Mouse (Mus musculus): ENCODE measurements around the gene Lck. TPM values are rescaled to one million over a fixed set of nuclear protein-coding genes. Genes with fewer than 3 reads are reported as not detected.

Lck gene
- total and polyA plus RNA-seq, 3 experiments = 0.84 to 3.5 (median 1.1) TPM

GRCm38 (mm10) chr4:129568366-129568765, 5.1 kb downstream of the Lck start:
- Histone ChIP-seq H3K79me2 (replicated peaks; ENCODE audit: control insufficient read depth, insufficient read depth, low read length) (no peaks in the 10 kb centered on the region), H3K27ac (no peak overlapping the region), H3K4me1 (ENCODE audit: control insufficient read depth, insufficient read depth, low read length) (no peaks in the 10 kb centered on the region; the same call in 1 of the 2 replicates), H3K36me3 (ENCODE audit: control insufficient read depth, insufficient read depth, low read length) (no peaks in the 10 kb centered on the region), H3K9ac (ENCODE audit: low read depth, low read length) (no peak overlapping the region), H3K4me3 (no peak overlapping the region), H3K27me3 (ENCODE audit: control insufficient read depth, insufficient read depth, low read length) (no peaks in the 10 kb centered on the region)
- 90% methylated on average over 7 of the region's 7 CpGs for WGBS
- no peak for TF ChIP-seq CTCF (IDR thresholded peaks at IDR 0.05)
- TF ChIP-seq EP300 (IDR thresholded peaks at IDR 0.05; ENCODE audit: insufficient read depth, low read depth, low read length) = no peak
- no peak for TF ChIP-seq POLR2A (IDR thresholded peaks at IDR 0.05; ENCODE audit: insufficient read depth, low read depth, low read length)
- intact Hi-C loops (cut with DNase I) = no loop called here
- no peak for DNase-seq

- no peaks in the 10 kb centered on the region for H3K4me1 ChIP-seq (ENCODE audit: control insufficient read depth, insufficient read depth, low read length)
- TF ChIP-seq CTCF (IDR thresholded peaks at IDR 0.05) = no peak
- no peak for TF ChIP-seq POLR2A (IDR thresholded peaks at IDR 0.05; ENCODE audit: insufficient read depth, low read depth, low read length)
- no peak for TF ChIP-seq EP300 (IDR thresholded peaks at IDR 0.05; ENCODE audit: insufficient read depth, low read depth, low read length)
- H3K4me3 ChIP-seq = no peak overlapping the region
- no peaks in the 10 kb centered on the region for H3K36me3 ChIP-seq (ENCODE audit: control insufficient read depth, insufficient read depth, low read length)
- H3K9ac ChIP-seq (ENCODE audit: low read depth, low read length) = no peak overlapping the region
- DNase-seq = no peak
- 72% methylated on average over 6 of the region's 6 CpGs for WGBS
- no peaks in the 10 kb centered on the region for H3K79me2 ChIP-seq (replicated peaks; ENCODE audit: control insufficient read depth, insufficient read depth, low read length)
- no peaks in the 10 kb centered on the region for H3K27me3 ChIP-seq (ENCODE audit: control insufficient read depth, insufficient read depth, low read length)
- intact Hi-C loops (cut with DNase I) = no loop called here
- no peak overlapping the region for H3K27ac ChIP-seq
Measured at GRCm38 (mm10) chr4:129565139-129565538, 8.3 kb downstream of the Lck start.

GRCm38 (mm10) chr4:129563718-129564117, 9.7 kb downstream of the Lck start:
- no peaks in the 10 kb centered on the region for H3K79me2 ChIP-seq (replicated peaks; ENCODE audit: control insufficient read depth, insufficient read depth, low read length)
- H3K4me3 ChIP-seq = no peak overlapping the region
- 61% methylated on average over 8 of the region's 8 CpGs for WGBS
- TF ChIP-seq POLR2A (IDR thresholded peaks at IDR 0.05; ENCODE audit: insufficient read depth, low read depth, low read length) (no peak), EP300 (IDR thresholded peaks at IDR 0.05; ENCODE audit: insufficient read depth, low read depth, low read length) (no peak), CTCF (IDR thresholded peaks at IDR 0.05) (no peak)
- no peak for DNase-seq
- intact Hi-C loops (cut with DNase I) = no loop called here
- H3K4me1 ChIP-seq (ENCODE audit: control insufficient read depth, insufficient read depth, low read length) = no peaks in the 10 kb centered on the region
- H3K27ac ChIP-seq = no peak overlapping the region
- H3K36me3 ChIP-seq (ENCODE audit: control insufficient read depth, insufficient read depth, low read length) = no peaks in the 10 kb centered on the region
- no peaks in the 10 kb centered on the region for H3K27me3 ChIP-seq (ENCODE audit: control insufficient read depth, insufficient read depth, low read length)
- no peak overlapping the region for H3K9ac ChIP-seq (ENCODE audit: low read depth, low read length)

GRCm38 (mm10) chr4:129561184-129561583, 12.3 kb downstream of the Lck start:
- TF ChIP-seq EP300 (IDR thresholded peaks at IDR 0.05; ENCODE audit: insufficient read depth, low read depth, low read length) = no peak
- TF ChIP-seq POLR2A (IDR thresholded peaks at IDR 0.05; ENCODE audit: insufficient read depth, low read depth, low read length) = no peak
- no peak for TF ChIP-seq CTCF (IDR thresholded peaks at IDR 0.05)
- intact Hi-C loops (cut with DNase I) = no loop called here
- no peak for DNase-seq
- H3K27me3 ChIP-seq (ENCODE audit: control insufficient read depth, insufficient read depth, low read length) = no peaks in the 10 kb centered on the region
- no peak overlapping the region for H3K9ac ChIP-seq (ENCODE audit: low read depth, low read length)
- H3K4me3 ChIP-seq = no peak overlapping the region
- H3K4me1 ChIP-seq (ENCODE audit: control insufficient read depth, insufficient read depth, low read length) = peaks cover 2% of the 10 kb centered on the region; the same call in 1 of the 2 replicates
- no peaks in the 10 kb centered on the region for H3K79me2 ChIP-seq (replicated peaks; ENCODE audit: control insufficient read depth, insufficient read depth, low read length)
- 63% methylated on average over 5 of the region's 5 CpGs for WGBS
- H3K27ac ChIP-seq = no peak overlapping the region
- H3K36me3 ChIP-seq (ENCODE audit: control insufficient read depth, insufficient read depth, low read length) = no peaks in the 10 kb centered on the region

GRCm38 (mm10) chr4:129558321-129558955, 15.0 kb downstream of the Lck start:
- Histone ChIP-seq H3K27ac (no peak overlapping the region), H3K36me3 (ENCODE audit: control insufficient read depth, insufficient read depth, low read length) (no peaks in the 10 kb centered on the region), H3K4me1 (ENCODE audit: control insufficient read depth, insufficient read depth, low read length) (peaks cover 5% of the 10 kb centered on the region), H3K79me2 (replicated peaks; ENCODE audit: control insufficient read depth, insufficient read depth, low read length) (no peaks in the 10 kb centered on the region), H3K9ac (ENCODE audit: low read depth, low read length) (no peak overlapping the region), H3K27me3 (ENCODE audit: control insufficient read depth, insufficient read depth, low read length) (no peaks in the 10 kb centered on the region), H3K4me3 (no peak overlapping the region)
- intact Hi-C loops (cut with DNase I) = no loop called here
- 88% methylated on average over 12 of the region's 12 CpGs for WGBS
- no peak for DNase-seq
- no peak for TF ChIP-seq CTCF (IDR thresholded peaks at IDR 0.05)
- no peak for TF ChIP-seq EP300 (IDR thresholded peaks at IDR 0.05; ENCODE audit: insufficient read depth, low read depth, low read length)
- no peak for TF ChIP-seq POLR2A (IDR thresholded peaks at IDR 0.05; ENCODE audit: insufficient read depth, low read depth, low read length)

- intact Hi-C loops (cut with DNase I) = loop anchor here (2.0 kb wide), 2 partner anchors 15 to 17 kb away; partner anchors contain the start of gene Hdac1
Measured at GRCm38 (mm10) chr4:129557256-129557808, 16.1 kb downstream of the Lck start.

More at GRCm38 (mm10) chr4:129557256-129557808, 16.1 kb downstream of the Lck start:
- H3K9ac ChIP-seq (ENCODE audit: low read depth, low read length) = no peak overlapping the region; the same call in 1 of the 2 replicates
- peaks cover 5% of the 10 kb centered on the region for H3K4me1 ChIP-seq (ENCODE audit: control insufficient read depth, insufficient read depth, low read length)
- 77% methylated on average over 9 of the region's 9 CpGs for WGBS
- H3K4me3 ChIP-seq = peak overlapping the region; percentile 40; the same call in 1 of the 2 replicates
- no peak overlapping the region; the same call in 1 of the 2 replicates for H3K27ac ChIP-seq
- H3K27me3 ChIP-seq (ENCODE audit: control insufficient read depth, insufficient read depth, low read length) = no peaks in the 10 kb centered on the region
- TF ChIP-seq CTCF (IDR thresholded peaks at IDR 0.05) = no peak
- TF ChIP-seq POLR2A (IDR thresholded peaks at IDR 0.05; ENCODE audit: insufficient read depth, low read depth, low read length) = no peak
- no peak for TF ChIP-seq EP300 (IDR thresholded peaks at IDR 0.05; ENCODE audit: insufficient read depth, low read depth, low read length)
- DNase-seq = no peak
- no peaks in the 10 kb centered on the region for H3K79me2 ChIP-seq (replicated peaks; ENCODE audit: control insufficient read depth, insufficient read depth, low read length)
- H3K36me3 ChIP-seq (ENCODE audit: control insufficient read depth, insufficient read depth, low read length) = no peaks in the 10 kb centered on the region
